Mouse (Mus musculus) testis, adult 2 months (tissue): ENCODE data around the gene Erc2.
A peak's percentile ranks its signal among the peaks of the same experiment; 100 is the strongest.

Experiments
- CTCF ChIP-seq: fragments of 200-500 bp; IDR thresholded peaks from 2 replicates; pipeline ENCODE4 v1.5.1; 2012; ENCODE audit warnings: low read depth, mild to moderate bottlenecking, inconsistent platforms, low read length, moderate library complexity; ENCODE audit not compliant: control insufficient read depth, insufficient read depth, insufficient replicate concordance
- POLR2A ChIP-seq: fragments of 200-500 bp; IDR thresholded peaks from 2 replicates; pipeline ENCODE4 v1.6.1; 2012; ENCODE audit warnings: low read depth, mild to moderate bottlenecking, inconsistent platforms, low read length, moderate library complexity; ENCODE audit not compliant: control insufficient read depth

- TF ChIP-seq CTCF (peak; percentile 55; the same call in 1 of the 2 replicates), POLR2A (no peak)
These were observed 885.2 kb downstream of the Erc2 start for GRCm38 (mm10) chr14:28507471-28507870.
